ENCODE assay signal across 20 mouse cellular contexts in the genomic region with DNA sequence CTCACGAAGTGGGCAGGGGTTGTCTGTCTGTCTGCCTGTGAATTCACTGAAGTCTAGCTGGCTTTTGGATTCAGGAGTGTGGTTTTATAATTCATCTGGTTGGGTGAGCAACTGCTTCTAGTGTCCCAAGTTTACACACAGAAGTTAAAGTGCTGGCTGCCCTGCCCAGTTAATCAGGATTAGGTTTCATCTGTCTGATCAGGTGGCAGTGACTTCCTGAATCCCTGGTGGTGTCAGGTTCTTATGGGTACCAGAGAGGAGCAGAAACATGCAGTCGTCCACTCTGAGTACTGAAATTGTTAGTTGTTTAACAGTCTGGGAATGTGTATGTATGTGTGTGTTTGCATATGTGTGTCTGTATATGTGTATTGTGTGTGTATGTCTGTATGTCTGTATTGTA.
DNase-seq lines count a peak whose midpoint lies in the region; ATAC-seq and TF ChIP-seq lines count a peak whose summit lies in the region.
"Had no signal": no experiment of that assay in that cellular context is flagged by ENCODE, and none has a peak within 500 bp of the region (broad histone marks: within the 10 kb centered on the region; RNA-seq: fewer than 3 reads in every experiment).

No protein-coding gene starts in this region.

- H3K27ac ChIP-seq in kidney, postnatal 0 days: no peak overlapping the region
- H3K27ac ChIP-seq in limb, embryonic 11.5 days (replicated peaks; ENCODE audit: low read depth, low read length): no peak overlapping the region
- no peak overlapping the region for H3K27ac ChIP-seq in hindbrain, postnatal 0 days
- H3K27ac ChIP-seq: forebrain, embryonic 13.5 days; gastrocnemius, adult 2 months; heart, embryonic 13.5 days; hindbrain, embryonic 15.5 days had no signal

- H3K9ac ChIP-seq in kidney, postnatal 0 days (ENCODE audit: low read depth, low read length): no peak overlapping the region
- H3K9ac ChIP-seq in limb, embryonic 11.5 days (ENCODE audit: low read length): no peak overlapping the region
- H3K9ac ChIP-seq in hindbrain, postnatal 0 days (replicated peaks; ENCODE audit: low read length): no peak overlapping the region
- H3K9ac ChIP-seq: forebrain, embryonic 13.5 days; heart, embryonic 13.5 days; hindbrain, embryonic 15.5 days had no signal

- no peaks in the 10 kb centered on the region for H3K27me3 ChIP-seq in kidney, postnatal 0 days (ENCODE audit: insufficient read depth, low read length)
- H3K27me3 ChIP-seq in limb, embryonic 11.5 days (ENCODE audit: control insufficient read depth, insufficient read depth, low read length): no peaks in the 10 kb centered on the region
- H3K27me3 ChIP-seq in hindbrain, postnatal 0 days (ENCODE audit: insufficient read depth, low read length): no peaks in the 10 kb centered on the region
- H3K27me3 ChIP-seq: CH12.LX; forebrain, embryonic 13.5 days; heart, embryonic 13.5 days; hindbrain, embryonic 15.5 days had no signal

- H3K4me1 ChIP-seq in kidney, postnatal 0 days (replicated peaks; ENCODE audit: insufficient read depth, low read length): no peaks in the 10 kb centered on the region
- H3K4me1 ChIP-seq in limb, embryonic 11.5 days (ENCODE audit: control insufficient read depth, insufficient read depth, low read length): 0 out of 2 replicates have a peak, but pooled peaks cover 10% of the 10 kb centered on the region
- H3K4me1 ChIP-seq in hindbrain, postnatal 0 days (ENCODE audit: insufficient read depth, low read length): no peaks in the 10 kb centered on the region
- H3K4me1 ChIP-seq: heart, embryonic 13.5 days had no signal

- no peak overlapping the region for H3K4me3 ChIP-seq in kidney, postnatal 0 days (replicated peaks; ENCODE audit: low read depth, low read length)
- no peak overlapping the region for H3K4me3 ChIP-seq in limb, embryonic 11.5 days (ENCODE audit: low read depth, low read length)
- no peak overlapping the region for H3K4me3 ChIP-seq in hindbrain, postnatal 0 days (ENCODE audit: low read length)
- H3K4me3 ChIP-seq: forebrain, embryonic 13.5 days; gastrocnemius, adult 2 months; heart, embryonic 13.5 days; hindbrain, embryonic 15.5 days had no signal

- no peak for TF ChIP-seq CTCF in kidney, postnatal 0 days (IDR thresholded peaks at IDR 0.05; ENCODE audit: low read depth)
- no peak for TF ChIP-seq CTCF in hindbrain, postnatal 0 days (IDR thresholded peaks at IDR 0.05; ENCODE audit: low read depth)

- no peak for ATAC-seq in kidney, postnatal 0 days (replicated peaks; ENCODE audit: low FRiP score, low read depth)
- no peak for ATAC-seq in limb, embryonic 11.5 days (ENCODE audit: insufficient number of reproducible peaks, low FRiP score, low TSS enrichment, low read depth)
- ATAC-seq in hindbrain, postnatal 0 days: no peak
- ATAC-seq: forebrain, embryonic 13.5 days; inflammation-experienced regulatory T-cells, adult 6 months had no signal

- H3K36me3 ChIP-seq in kidney, postnatal 0 days (ENCODE audit: insufficient read depth, low read length): no peaks in the 10 kb centered on the region
- no peaks in the 10 kb centered on the region for H3K36me3 ChIP-seq in limb, embryonic 11.5 days (ENCODE audit: control insufficient read depth, insufficient read depth, low read length)
- H3K36me3 ChIP-seq in hindbrain, postnatal 0 days (ENCODE audit: insufficient read depth, low read length): no peaks in the 10 kb centered on the region; the same call in 1 of the 2 replicates
- H3K36me3 ChIP-seq: heart, embryonic 13.5 days; hindbrain, embryonic 15.5 days had no signal

- H3K4me2 ChIP-seq in kidney, postnatal 0 days (ENCODE audit: low read length): no peak overlapping the region
- H3K4me2 ChIP-seq in limb, embryonic 11.5 days (ENCODE audit: low read depth, severe bottlenecking): 0 out of 2 replicates have a peak overlapping the region, but pooled peaks have one; percentile 10
- no peak overlapping the region for H3K4me2 ChIP-seq in hindbrain, postnatal 0 days (ENCODE audit: low read depth, low read length)
- H3K4me2 ChIP-seq: forebrain, embryonic 13.5 days; heart, embryonic 13.5 days; hindbrain, embryonic 15.5 days had no signal

- 41% methylated on average over 2 of the region's 2 CpGs for WGBS in kidney, postnatal 0 days
- 56% methylated on average over 2 of the region's 2 CpGs for WGBS in limb, embryonic 11.5 days
- 87% methylated on average over 2 of the region's 2 CpGs for WGBS in hindbrain, postnatal 0 days

- peak; percentile 30 for DNase-seq in embryo, embryonic 10.5 days (ENCODE audit: low spot score)
- DNase-seq in embryo, embryonic 11 days: no peak
- peak; percentile 58 for DNase-seq in kidney, postnatal 0 days (ENCODE audit: low spot score)
- no peak for DNase-seq in kidney, postnatal 4 days
- DNase-seq in limb, embryonic 11.5 days (ENCODE audit: low spot score): no peak
- no peak for DNase-seq in cerebellum, postnatal 10 days
- no peak for DNase-seq in hindbrain, postnatal 0 days (ENCODE audit: low spot score)
- DNase-seq: adrenal gland, adult 8-10 months; adrenal gland, postnatal 36 days; cerebellum, adult 8-10 months; cerebellum, postnatal 25 days; gastrocnemius, adult 2 months; gastrocnemius, postnatal 36 days; heart, adult 11 months; heart, postnatal 36 days had no signal

- H3K9me3 ChIP-seq in kidney, postnatal 0 days (replicated peaks; ENCODE audit: low read length): no peaks in the 10 kb centered on the region
- no peaks in the 10 kb centered on the region for H3K9me3 ChIP-seq in limb, embryonic 11.5 days (ENCODE audit: control insufficient read depth, low read length)
- no peaks in the 10 kb centered on the region for H3K9me3 ChIP-seq in hindbrain, postnatal 0 days (ENCODE audit: low read length)
- H3K9me3 ChIP-seq: heart, embryonic 13.5 days; hindbrain, embryonic 15.5 days had no signal

Comparison
In these comparisons a context has a peak if more than half of its experiments do, and no peak if none do; other contexts are left out.
1. DNase-seq: peak in embryo, embryonic 10.5 days (single experiment) and kidney, postnatal 0 days (single experiment); none in embryo, embryonic 11 days (single experiment), kidney, postnatal 4 days (0 of 2), limb, embryonic 11.5 days (single experiment), cerebellum, postnatal 10 days (0 of 2) and hindbrain, postnatal 0 days (single experiment).